Mouse (Mus musculus) thymus, adult 2 months (tissue): ENCODE results near the gene Nrp2.

ENCODE experiments used
- CTCF ChIP-seq: fragments of 200-500 bp; IDR thresholded peaks from 2 replicates; pipeline ENCODE4 v1.5.1; 2012; ENCODE audit warnings: mild to moderate bottlenecking, control low read depth, low read length, moderate library complexity, borderline replicate concordance; ENCODE audit not compliant: control insufficient read depth, poor library complexity, insufficient read depth; ENCODE audit errors: extremely low read depth
- POLR2A ChIP-seq: fragments of 200-500 bp; IDR thresholded peaks from 2 replicates; pipeline ENCODE4 v1.6.1; 2012; ENCODE audit warnings: mild to moderate bottlenecking, low read length, control low read depth, moderate library complexity; ENCODE audit not compliant: control insufficient read depth, poor library complexity, insufficient read depth; ENCODE audit errors: extremely low read depth

- TF ChIP-seq POLR2A = no peak
- TF ChIP-seq CTCF = no peak
These were observed 91.8 kb downstream of the Nrp2 start for GRCm38 (mm10) chr1:62794896-62795255.
